Mouse (Mus musculus): ENCODE data around the gene Tnni3k.

GRCm38 (mm10) chr3:154761108-154761507 is 294.1 kb downstream of the Tnni3k start:
- TF ChIP-seq POLR2A (IDR thresholded peaks at IDR 0.05; ENCODE audit: insufficient read length, low read depth) (no peak), USF1 (IDR thresholded peaks at IDR 0.05; ENCODE audit: low read depth) (no peak), MYOD1 (IDR thresholded peaks at IDR 0.05; ENCODE audit: control insufficient read depth in 1 of 3, insufficient read length in 2 of 3, low read depth in 2 of 3) (no peak), MYOG (IDR thresholded peaks at IDR 0.05; ENCODE audit: control insufficient read depth in 1 of 3, insufficient read depth in 1 of 3, insufficient read length in 2 of 3, low read depth in 2 of 3) (no peak), MAX (IDR thresholded peaks at IDR 0.05; ENCODE audit: low read depth) (no peak), SRF (IDR thresholded peaks at IDR 0.05; ENCODE audit: control insufficient read depth, insufficient read length, low read depth) (no peak), POLR2AphosphoS2 (IDR thresholded peaks at IDR 0.05; ENCODE audit: insufficient read length, low read depth) (no peak), CEBPB (IDR thresholded peaks at IDR 0.05; ENCODE audit: insufficient read depth, poor library complexity, severe bottlenecking) (no peak), TCF12 (IDR thresholded peaks at IDR 0.05; ENCODE audit: insufficient read depth, poor library complexity, severe bottlenecking) (no peak)

Data from myocyte (in vitro differentiated cells).